Mouse (Mus musculus) hindbrain, embryonic 11.5 days (tissue): Measurements from ENCODE around the gene Gm10282. TPM values are rescaled to one million over a fixed set of nuclear protein-coding genes. Genes with fewer than 3 reads are reported as not detected.

Experiments used
- ATAC-seq: fragments of 200-750 bp; cut with Nextera tagmentation; 2 replicates; pipeline ENCODE4 v1.8.0; 2017; ENCODE audit warnings: mild to moderate bottlenecking, moderate TSS enrichment, moderate library complexity; ENCODE audit not compliant: low FRiP score
- DNase-seq: peaks from one replicate; pipeline ENCODE4 v3.0.0-alpha.2; 2015; ENCODE audit warnings: low spot score
- H3K27ac ChIP-seq: fragments of 300-500 bp; sonication (generic); 2 replicates; pipeline ENCODE4 v1.5.1; 2014; ENCODE audit warnings: mild to moderate bottlenecking, low read depth, low read length
- H3K27me3 ChIP-seq: fragments of 300-500 bp; sonication (generic); 2 replicates; pipeline ENCODE4 v1.6.1; 2014; ENCODE audit warnings: mild to moderate bottlenecking, low read length, moderate library complexity, mixed read lengths; ENCODE audit not compliant: control insufficient read depth, insufficient read depth
- H3K36me3 ChIP-seq: fragments of 300-500 bp; sonication (generic); 2 replicates; pipeline ENCODE4 v1.6.1; 2014; ENCODE audit warnings: mild to moderate bottlenecking, low read length, moderate library complexity, mixed read lengths; ENCODE audit not compliant: control insufficient read depth, insufficient read depth
- H3K4me1 ChIP-seq: fragments of 300-500 bp; sonication (generic); replicated peaks from 2 replicates; pipeline ENCODE4 v1.6.1; 2014; ENCODE audit warnings: low read length, mixed read lengths; ENCODE audit not compliant: control insufficient read depth, insufficient read depth
- H3K4me2 ChIP-seq: fragments of 300-500 bp; sonication (generic); replicated peaks from 2 replicates; pipeline ENCODE4 v1.6.1; 2014; ENCODE audit warnings: mild to moderate bottlenecking, low read depth, low read length
- H3K4me3 ChIP-seq: fragments of 300-500 bp; sonication (generic); 2 replicates; pipeline ENCODE4 v1.5.1; 2014; ENCODE audit warnings: low read depth, low read length
- H3K9ac ChIP-seq: fragments of 300-500 bp; sonication (generic); 2 replicates; pipeline ENCODE4 v1.6.1; 2014; ENCODE audit warnings: low read depth, low read length
- H3K9me3 ChIP-seq: fragments of 300-500 bp; sonication (generic); 2 replicates; pipeline ENCODE4 v1.6.1; 2016; ENCODE audit warnings: low read length; ENCODE audit not compliant: control insufficient read depth
- WGBS: fragments of 180-500 bp; shearing (Covaris S2); extraction: QIAGEN DNeasy Blood & Tissue Kit; methylation state at CpG from one replicate; pipeline ENCODE4 v1.1.7; 2014; 5-methylcytosine and 5-hydroxymethylcytosine counted together
- polyA plus RNA-seq: library from polyadenylated mRNA; unstranded; fragments of >200 nt; fragmentation: Nextera tagmentation; extraction: Ambion mirVana; gene quantifications from 2 replicates; pipeline ENCODE4 v1.2.1, GENCODE M21; 2014

Gene Gm10282
- polyA plus RNA-seq, 1 experiment from 2014 or later = 35.1 TPM

DNA sequence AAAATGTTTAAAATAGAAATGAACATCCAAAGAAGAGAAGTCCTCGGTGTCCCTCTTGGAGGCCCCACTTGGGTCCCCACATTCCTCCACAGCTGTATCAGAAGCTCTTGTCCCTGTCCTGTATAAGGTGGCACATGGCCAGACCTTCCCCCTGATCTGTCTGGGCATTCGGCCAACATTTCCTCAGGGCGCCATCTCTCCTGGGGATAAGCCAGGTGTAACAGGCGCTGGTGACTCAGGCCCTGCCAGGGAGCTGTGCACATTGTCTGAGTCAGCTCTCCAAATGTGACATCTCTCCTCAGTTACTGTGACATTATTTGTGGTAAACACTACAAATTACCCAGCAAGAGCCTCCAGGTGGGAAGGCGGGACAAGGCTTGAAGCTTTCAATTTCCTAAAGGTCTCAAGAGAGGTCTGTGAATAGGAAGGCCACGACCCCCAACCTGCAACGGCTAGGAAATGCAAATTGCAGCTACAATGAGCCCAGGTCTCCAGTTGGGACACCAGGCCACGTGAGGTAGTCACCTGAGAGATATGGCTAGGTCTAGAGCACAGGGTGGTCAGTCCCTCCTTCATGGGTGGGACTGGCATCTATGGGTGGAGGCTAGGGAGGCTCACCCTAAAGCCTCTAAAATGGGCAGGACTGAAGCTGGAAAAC lies 5.9 kb upstream of the Gm10282 start:
- 57% methylated on average over 8 of the region's 8 CpGs for WGBS
- Histone ChIP-seq H3K27ac (no peak overlapping the region), H3K4me1 (no peaks in the 10 kb centered on the region), H3K4me3 (no peak overlapping the region), H3K4me2 (no peak overlapping the region), H3K36me3 (no peaks in the 10 kb centered on the region), H3K9me3 (no peaks in the 10 kb centered on the region), H3K9ac (no peak overlapping the region), H3K27me3 (no peaks in the 10 kb centered on the region)
- ATAC-seq (no peak), DNase-seq (no peak)

DNA sequence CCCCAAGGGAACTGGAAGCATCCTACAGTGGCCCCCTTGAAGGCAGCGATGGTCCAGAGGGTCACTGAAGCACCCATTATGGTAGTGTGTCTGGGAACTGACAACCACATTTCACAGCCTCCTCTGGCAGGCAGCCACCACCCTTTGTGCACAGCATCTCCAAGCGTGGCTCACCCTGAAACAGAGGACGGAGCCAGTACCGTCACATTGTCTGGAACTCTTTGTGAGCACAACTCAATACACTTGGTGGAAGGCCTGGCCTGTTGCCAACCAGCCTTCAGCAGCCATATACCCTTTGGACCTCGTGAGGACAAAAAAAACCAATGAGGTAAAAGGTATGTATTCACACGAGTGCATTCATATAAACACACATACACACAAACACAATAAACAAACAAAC lies 3.2 kb upstream of the Gm10282 start:
- Histone ChIP-seq H3K27ac (no peak overlapping the region), H3K4me3 (no peak overlapping the region), H3K9me3 (no peaks in the 10 kb centered on the region), H3K36me3 (no peaks in the 10 kb centered on the region), H3K4me2 (no peak overlapping the region), H3K27me3 (no peaks in the 10 kb centered on the region), H3K9ac (no peak overlapping the region), H3K4me1 (no peaks in the 10 kb centered on the region)
- ATAC-seq (no peak), DNase-seq (no peak)
- WGBS = 75% methylated on average over 6 of the region's 6 CpGs

DNA sequence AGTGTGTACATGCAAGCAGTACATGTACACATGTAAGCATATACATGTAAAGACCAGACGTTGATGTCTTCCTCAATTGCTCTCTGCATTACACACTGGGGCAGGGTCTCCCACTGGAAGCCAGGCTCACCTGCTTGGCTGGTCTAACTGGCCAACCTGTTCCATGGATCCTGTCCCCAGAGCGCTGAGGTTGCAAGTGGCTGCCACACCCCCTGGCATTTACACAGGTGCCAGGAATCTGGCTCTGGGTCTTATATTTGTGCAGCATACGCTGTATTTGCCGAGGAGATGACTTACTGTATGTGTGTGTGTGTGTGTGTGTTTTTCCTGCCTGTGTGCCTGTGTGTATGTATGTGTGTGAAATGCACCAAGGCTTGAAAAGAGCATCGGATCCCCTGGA lies 1.9 kb upstream of the Gm10282 start:
- H3K9ac ChIP-seq = no peak overlapping the region
- no peaks in the 10 kb centered on the region for H3K36me3 ChIP-seq
- H3K27me3 ChIP-seq = no peaks in the 10 kb centered on the region
- no peak overlapping the region for H3K4me3 ChIP-seq
- H3K27ac ChIP-seq = no peak overlapping the region
- no peaks in the 10 kb centered on the region for H3K9me3 ChIP-seq
- DNase-seq = no peak
- H3K4me1 ChIP-seq = no peaks in the 10 kb centered on the region
- H3K4me2 ChIP-seq = no peak overlapping the region
- no peak for ATAC-seq
- WGBS = 93% methylated on average over 5 of the region's 5 CpGs

DNA sequence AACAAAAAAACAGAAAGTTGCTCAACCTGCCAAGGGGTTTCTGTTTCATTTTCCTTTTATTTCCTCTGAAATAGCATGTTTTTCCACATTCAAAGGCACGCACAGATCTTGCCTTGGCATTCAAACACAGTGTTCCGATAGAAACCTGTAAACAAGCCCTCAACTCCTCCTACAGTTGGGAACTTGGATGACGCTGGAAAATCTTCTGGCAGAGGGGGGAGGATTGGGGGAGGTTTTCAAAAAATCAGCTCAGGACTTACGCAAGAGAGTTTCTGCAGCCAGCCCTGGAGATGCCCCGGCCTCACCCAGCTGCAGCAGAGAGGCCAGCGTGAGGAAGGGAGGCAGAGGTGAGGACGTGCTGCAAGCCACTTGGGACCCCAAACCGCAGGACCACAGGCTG lies 1.4 kb downstream of the Gm10282 start:
- Histone ChIP-seq H3K27me3 (no peaks in the 10 kb centered on the region), H3K4me1 (no peaks in the 10 kb centered on the region), H3K9ac (no peak overlapping the region), H3K9me3 (no peaks in the 10 kb centered on the region), H3K36me3 (no peaks in the 10 kb centered on the region), H3K4me3 (no peak overlapping the region), H3K27ac (no peak overlapping the region), H3K4me2 (no peak overlapping the region)
- DNase-seq (no peak), ATAC-seq (no peak)
- WGBS = 73% methylated on average over 8 of the region's 8 CpGs

DNA sequence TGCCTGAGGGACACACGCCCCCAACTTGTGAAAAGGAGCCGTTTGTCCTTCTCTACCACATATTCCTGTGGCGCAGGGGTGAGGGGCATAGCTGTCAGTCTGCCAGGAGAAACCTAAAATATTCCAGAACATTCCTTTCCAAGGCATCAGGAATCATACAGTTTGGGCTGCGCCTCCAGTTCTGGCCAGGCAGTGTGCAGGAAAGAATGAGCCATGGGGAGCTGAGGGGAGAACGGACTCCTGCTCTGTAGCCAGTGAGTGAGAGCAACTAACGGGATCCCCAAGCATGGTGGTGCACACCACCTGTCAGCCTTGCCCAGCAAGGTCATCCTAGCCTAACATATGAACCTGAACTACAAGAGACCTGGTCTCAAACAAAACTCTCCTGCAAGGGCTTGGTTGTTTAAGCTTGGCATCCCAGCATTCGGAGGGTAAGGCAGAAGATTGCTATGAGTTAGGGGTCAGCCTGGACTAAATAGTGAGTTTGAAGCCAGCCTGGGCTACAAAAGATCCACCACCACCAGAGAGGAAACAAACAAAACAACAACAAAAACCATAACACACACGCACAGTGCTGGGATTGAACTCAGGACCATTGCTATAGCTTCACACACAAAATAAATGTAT lies 2.0 kb downstream of the Gm10282 start:
- Histone ChIP-seq H3K4me2 (no peak overlapping the region), H3K4me1 (no peaks in the 10 kb centered on the region), H3K9ac (no peak overlapping the region), H3K36me3 (no peaks in the 10 kb centered on the region), H3K9me3 (no peaks in the 10 kb centered on the region), H3K27ac (no peak overlapping the region), H3K27me3 (no peaks in the 10 kb centered on the region), H3K4me3 (no peak overlapping the region)
- WGBS = 76% methylated on average over 8 of the region's 8 CpGs
- DNase-seq (no peak), ATAC-seq (no peak)

DNA sequence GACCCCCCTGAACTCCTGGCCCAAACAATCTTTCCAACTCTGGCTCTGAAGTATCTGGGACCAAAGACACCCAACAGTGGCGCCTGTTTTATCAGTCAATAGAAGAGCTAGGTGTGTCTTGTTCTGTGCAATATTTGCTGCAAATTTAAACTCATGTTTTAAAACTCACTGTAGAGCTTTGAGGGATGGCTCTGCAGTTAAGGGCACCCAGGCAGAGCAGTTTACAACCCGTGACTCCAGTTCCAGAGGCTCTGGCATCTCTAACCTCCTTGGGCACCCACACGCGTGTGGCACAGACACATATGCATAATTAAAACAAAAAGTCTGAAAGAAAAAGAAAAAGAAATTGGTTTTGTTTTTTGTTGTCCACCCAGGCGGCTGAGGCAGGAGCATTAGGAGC lies 3.6 kb downstream of the Gm10282 start:
- DNase-seq (no peak), ATAC-seq (no peak)
- Histone ChIP-seq H3K27me3 (no peaks in the 10 kb centered on the region), H3K9me3 (no peaks in the 10 kb centered on the region), H3K27ac (no peak overlapping the region), H3K4me3 (no peak overlapping the region), H3K36me3 (no peaks in the 10 kb centered on the region), H3K4me2 (no peak overlapping the region), H3K9ac (no peak overlapping the region), H3K4me1 (no peaks in the 10 kb centered on the region)
- WGBS = 84% methylated on average over 5 of the region's 5 CpGs

DNA sequence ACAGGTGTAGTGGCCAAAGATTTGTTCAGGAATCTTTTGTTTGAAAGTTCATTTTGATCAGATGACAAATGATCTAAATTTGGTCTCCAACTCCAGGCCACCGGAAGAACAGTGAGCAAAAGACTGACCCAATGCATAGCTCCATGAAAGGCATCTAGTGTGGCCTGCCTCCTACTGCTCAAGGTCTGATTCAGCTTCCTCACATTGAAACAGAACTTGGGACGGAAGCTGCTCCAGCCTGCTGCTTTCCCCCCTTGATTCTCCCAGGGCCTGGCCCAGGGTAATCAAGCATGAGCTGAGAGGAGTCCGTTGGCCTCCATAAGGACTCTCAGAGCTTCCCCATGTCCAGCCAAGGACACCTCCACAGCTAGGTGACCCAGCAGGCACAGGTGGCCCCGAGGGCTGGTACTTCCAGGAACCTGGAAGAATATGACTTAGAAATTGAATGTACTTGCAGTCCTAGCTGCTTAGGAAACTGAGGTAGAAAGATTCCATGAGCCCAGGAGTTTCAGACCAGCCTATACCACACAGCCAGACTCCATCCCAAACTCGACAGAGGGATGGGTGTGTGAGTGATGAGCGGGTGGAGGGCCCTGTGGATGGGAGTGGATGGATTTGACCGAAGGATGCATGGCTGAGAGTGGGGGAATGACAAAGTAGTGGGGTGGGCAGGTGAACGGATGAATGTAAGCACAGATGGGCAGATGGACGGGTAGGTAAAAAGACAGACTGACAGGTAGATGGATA lies 4.2 kb downstream of the Gm10282 start:
- DNase-seq = no peak
- ATAC-seq = no peak
- Histone ChIP-seq H3K4me3 (no peak overlapping the region), H3K9me3 (no peaks in the 10 kb centered on the region), H3K27ac (no peak overlapping the region), H3K9ac (no peak overlapping the region), H3K4me1 (no peaks in the 10 kb centered on the region), H3K4me2 (no peak overlapping the region), H3K27me3 (no peaks in the 10 kb centered on the region), H3K36me3 (no peaks in the 10 kb centered on the region)
- WGBS = 84% methylated on average over 9 of the region's 9 CpGs

DNA sequence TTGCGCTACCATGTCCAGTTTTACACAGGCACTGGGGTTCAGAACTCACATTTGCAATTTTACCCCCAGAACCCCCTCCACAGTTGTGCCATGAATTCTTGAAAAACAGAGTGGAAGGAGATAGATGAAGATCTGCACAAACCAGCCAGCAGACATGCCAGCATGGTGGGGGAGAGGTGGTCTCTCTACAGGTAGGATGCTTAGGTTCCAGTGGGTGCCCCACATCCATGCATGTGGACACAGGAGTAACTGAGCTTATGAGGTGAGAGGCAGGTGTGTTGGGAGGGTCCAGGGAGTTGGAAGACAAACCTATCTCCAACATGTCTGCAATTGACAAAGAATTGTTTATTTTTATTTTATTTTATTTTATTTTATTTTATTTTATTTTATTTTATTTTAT lies 6.1 kb downstream of the Gm10282 start:
- Histone ChIP-seq H3K9me3 (no peaks in the 10 kb centered on the region), H3K36me3 (no peaks in the 10 kb centered on the region), H3K9ac (no peak overlapping the region), H3K4me1 (no peaks in the 10 kb centered on the region), H3K4me2 (no peak overlapping the region), H3K4me3 (no peak overlapping the region), H3K27ac (no peak overlapping the region), H3K27me3 (no peaks in the 10 kb centered on the region)
- WGBS = 91% methylated on average over 1 of the region's 1 CpGs
- DNase-seq (no peak), ATAC-seq (no peak)

DNA sequence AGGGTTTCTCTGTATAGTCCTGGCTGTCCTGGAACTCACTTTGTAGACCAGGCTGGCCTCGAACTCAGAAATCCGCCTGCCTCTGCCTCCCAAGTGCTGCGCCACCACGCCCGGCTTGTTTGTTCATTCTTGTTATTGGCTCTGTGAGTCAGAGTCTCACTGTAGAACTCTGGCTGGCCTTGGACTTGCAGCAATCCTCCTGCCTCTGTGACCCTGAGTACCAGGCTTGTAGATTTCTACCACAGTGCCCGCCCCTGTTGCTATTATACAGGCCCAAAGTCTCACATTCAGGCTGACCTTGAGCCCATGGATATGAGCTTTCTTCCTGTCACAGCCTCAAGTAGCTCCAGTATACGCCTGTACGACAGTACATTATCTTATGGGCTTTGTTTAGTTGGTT lies 8.5 kb downstream of the Gm10282 start:
- no peak for DNase-seq
- Histone ChIP-seq H3K4me1 (no peaks in the 10 kb centered on the region), H3K27me3 (no peaks in the 10 kb centered on the region), H3K4me2 (no peak overlapping the region), H3K4me3 (no peak overlapping the region), H3K36me3 (no peaks in the 10 kb centered on the region), H3K27ac (no peak overlapping the region), H3K9me3 (no peaks in the 10 kb centered on the region), H3K9ac (no peak overlapping the region)
- no peak for ATAC-seq
- 91% methylated on average over 8 of the region's 8 CpGs for WGBS
